Mouse (Mus musculus) ES-E14 (cell line): Measurements from ENCODE around the gene Phf24. TPM values are rescaled to one million over a fixed set of nuclear protein-coding genes. Genes with fewer than 3 reads are reported as not detected.
A peak's percentile ranks its signal among the peaks of the same experiment; 100 is the strongest.

Experiments
- DNase-seq: peaks from one replicate; pipeline ENCODE4 v3.0.0-alpha.2; 2013; ENCODE audit warnings: low read depth, low spot score
- H3K27ac ChIP-seq: 2 replicates; pipeline ENCODE4 v1.5.1; 2012; ENCODE audit warnings: low read depth, mild to moderate bottlenecking, low read length, moderate library complexity, mixed read lengths; ENCODE audit not compliant: poor library complexity, insufficient read depth, severe bottlenecking
- H3K36me3 ChIP-seq: 2 replicates; pipeline ENCODE4 v1.6.1; 2012; ENCODE audit warnings: mild to moderate bottlenecking, low read length, moderate library complexity, mixed read lengths; ENCODE audit not compliant: control insufficient read depth, poor library complexity, insufficient read depth, severe bottlenecking
- H3K4me1 ChIP-seq, 2 experiments: fragments of 150-350 bp in 1 of 2; sonication (generic) in 1 of 2; 2 replicates each; pipeline ENCODE4 v1.6.1; 2012; ENCODE audit warnings: low read length in 2 of 2, mild to moderate bottlenecking in 1 of 2, mixed read lengths in 1 of 2; ENCODE audit not compliant: control insufficient read depth in 2 of 2, insufficient read depth in 2 of 2, poor library complexity in 1 of 2
- H3K4me3 ChIP-seq, 2 experiments: fragments of 150-350 bp in 1 of 2; sonication (generic) in 1 of 2; 2 replicates each; pipeline ENCODE4 v1.5.1; 2012; ENCODE audit warnings: low read length in 2 of 2, low read depth in 1 of 2, mild to moderate bottlenecking in 1 of 2, mixed read lengths in 1 of 2; ENCODE audit not compliant: insufficient read depth in 1 of 2, poor library complexity in 1 of 2, severe bottlenecking in 1 of 2
- H3K9ac ChIP-seq: 2 replicates; pipeline ENCODE4 v1.6.1; 2012; ENCODE audit warnings: low read depth, mild to moderate bottlenecking, low read length, mixed read lengths; ENCODE audit not compliant: poor library complexity, insufficient read depth, severe bottlenecking
- H3K9me3 ChIP-seq: fragments of 150-350 bp; sonication (generic); 2 replicates; pipeline ENCODE4 v1.6.1; 2012; ENCODE audit warnings: low read depth, mild to moderate bottlenecking, low read length; ENCODE audit not compliant: control insufficient read depth, insufficient read depth
- CHD2 ChIP-seq: IDR thresholded peaks from 2 replicates; pipeline ENCODE4 v1.6.1; 2014; ENCODE audit warnings: mild to moderate bottlenecking, low read depth, low read length, inconsistent platforms
- HCFC1 ChIP-seq: IDR thresholded peaks from 2 replicates; pipeline ENCODE4 v1.6.1; 2012; ENCODE audit warnings: low read length, inconsistent platforms, borderline replicate concordance; ENCODE audit not compliant: insufficient read depth
- MAFK ChIP-seq: IDR thresholded peaks from 2 replicates; pipeline ENCODE4 v1.6.1; 2014; ENCODE audit warnings: mild to moderate bottlenecking, low read depth, low read length, inconsistent platforms; ENCODE audit not compliant: insufficient read depth
- ZC3H11A ChIP-seq: IDR thresholded peaks from 2 replicates; pipeline ENCODE4 v1.6.1; 2012; ENCODE audit warnings: low read depth, mild to moderate bottlenecking, inconsistent platforms, low read length, borderline replicate concordance
- ZNF384 ChIP-seq: IDR thresholded peaks from 2 replicates; pipeline ENCODE4 v1.6.1; 2012; ENCODE audit warnings: low read depth, low read length, inconsistent platforms
- in situ Hi-C, 2 experiments: fragments of 600-800 bp; cut with MboI; formaldehyde crosslinking; loops; one replicate each; pipeline ENCODE4 v1.15.1; 2025; ENCODE audit warnings: low sequenced_read_pairs in 2 of 2, inconsistent platforms in 1 of 2; ENCODE audit not compliant: unreplicated experiment in 2 of 2
- total RNA-seq: library from RNA; depleted of rRNA; stranded (reverse); fragments of 300-350 nt; gene quantifications from 2 replicates; pipeline ENCODE4 v1.2.3, GENCODE M21; 2012

Phf24 gene
- total RNA-seq, 1 experiment: 0.04 TPM

DNA sequence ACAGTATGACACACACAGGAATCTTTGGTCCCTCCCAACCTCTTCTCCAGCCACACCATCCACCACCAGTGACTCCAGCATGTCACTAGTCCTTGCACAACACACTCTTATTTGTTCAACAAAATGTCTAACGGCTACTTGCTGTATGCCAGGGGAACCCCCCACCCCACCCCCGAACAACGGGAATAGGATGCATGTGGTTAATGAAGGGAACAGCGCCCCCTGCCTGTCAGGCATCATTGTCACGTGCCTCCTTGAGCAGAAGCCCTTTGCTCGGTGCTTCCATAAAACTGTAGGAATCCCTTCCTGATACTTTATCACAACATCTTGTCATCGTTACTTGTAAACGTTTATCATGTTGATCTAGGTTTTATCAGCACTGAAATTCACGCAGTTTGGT, 14.3 kb upstream of the Phf24 start:
- Histone ChIP-seq H3K9ac (no peak overlapping the region), H3K4me3 (no peak overlapping the region), H3K4me1 (peaks cover 0 to 6% of the 10 kb centered on the region in 2 experiments; a peak in 2 of 4 replicates), H3K9me3 (no peaks in the 10 kb centered on the region), H3K27ac (no peak overlapping the region), H3K36me3 (no peaks in the 10 kb centered on the region)
- no peak for TF ChIP-seq ZNF384
- no peak for TF ChIP-seq CHD2
- no peak; the same call in 1 of the 2 replicates for TF ChIP-seq ZC3H11A
- TF ChIP-seq MAFK: no peak
- DNase-seq: peak; percentile 53
- in situ Hi-C loops: no loop called here

GRCm38 (mm10) chr4:42902730-42903129, 13.7 kb upstream of the Phf24 start:
- peaks cover 0 to 6% of the 10 kb centered on the region in 2 experiments; a peak in 2 of 4 replicates for H3K4me1 ChIP-seq
- in situ Hi-C loops: no loop called here
- TF ChIP-seq ZNF384 (no peak), CHD2 (no peak)
- H3K4me3 ChIP-seq: no peak overlapping the region
- no peaks in the 10 kb centered on the region for H3K36me3 ChIP-seq
- no peak for DNase-seq
- H3K9me3 ChIP-seq: no peaks in the 10 kb centered on the region
- H3K27ac ChIP-seq: no peak overlapping the region
- no peak overlapping the region for H3K9ac ChIP-seq

DNA sequence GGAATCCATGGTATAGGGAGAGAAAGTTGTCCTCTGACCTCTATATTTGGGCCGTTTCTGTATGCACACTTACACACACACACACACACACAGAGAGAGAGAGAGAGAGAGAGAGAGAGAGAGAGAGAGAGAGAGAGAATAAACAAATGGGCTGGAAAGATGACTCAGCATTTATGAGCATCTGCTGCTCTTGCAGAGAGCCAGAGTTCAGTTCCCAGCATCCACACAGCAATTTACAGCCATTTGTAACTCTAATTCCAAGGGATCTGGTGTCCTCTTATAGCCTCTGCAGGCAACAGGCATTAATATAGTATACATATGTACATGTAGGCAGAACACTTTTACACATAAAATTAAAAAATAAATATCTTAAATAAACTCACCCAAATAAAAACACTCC, 12.5 kb upstream of the Phf24 start:
- no peak for TF ChIP-seq CHD2
- peak; percentile 69 for TF ChIP-seq MAFK
- TF ChIP-seq ZNF384: no peak
- TF ChIP-seq ZC3H11A: no peak
- no peak for TF ChIP-seq HCFC1
- H3K36me3 ChIP-seq: no peaks in the 10 kb centered on the region
- H3K9me3 ChIP-seq: no peaks in the 10 kb centered on the region
- no peak overlapping the region for H3K4me3 ChIP-seq
- H3K27ac ChIP-seq: no peak overlapping the region
- in situ Hi-C loops: no loop called here
- DNase-seq: no peak
- H3K4me1 ChIP-seq: peaks cover 0 to 4% of the 10 kb centered on the region in 2 experiments; a peak in 2 of 4 replicates
- H3K9ac ChIP-seq: no peak overlapping the region

DNA sequence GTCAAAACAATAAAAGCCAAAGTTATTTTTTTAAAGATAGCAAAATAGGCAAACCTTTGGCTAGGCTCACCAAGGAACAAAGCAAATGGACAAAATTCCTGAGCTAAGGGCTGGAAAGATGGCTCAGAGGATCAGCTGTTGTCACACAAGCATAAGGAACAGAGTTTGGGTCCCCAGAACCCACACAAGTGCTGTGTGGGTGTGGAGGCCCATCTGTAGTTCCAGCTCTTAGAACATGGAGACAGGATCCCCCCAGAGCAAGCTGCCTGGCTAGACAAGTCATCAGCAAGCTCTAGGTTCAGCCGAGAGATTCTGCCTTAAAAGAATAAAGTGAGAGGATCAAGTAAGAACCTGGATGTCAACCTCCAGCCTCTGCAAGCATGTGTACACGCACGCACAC, 11.9 kb upstream of the Phf24 start:
- Histone ChIP-seq H3K4me3 (no peak overlapping the region), H3K36me3 (no peaks in the 10 kb centered on the region), H3K27ac (no peak overlapping the region), H3K4me1 (no peaks in the 10 kb centered on the region), H3K9ac (no peak overlapping the region), H3K9me3 (no peaks in the 10 kb centered on the region)
- TF ChIP-seq HCFC1 (no peak), ZNF384 (no peak), MAFK (no peak)
- no peak for DNase-seq
- in situ Hi-C loops: no loop called here

- in situ Hi-C loops: no loop called here
- Histone ChIP-seq H3K4me1 (no peaks in the 10 kb centered on the region), H3K36me3 (no peaks in the 10 kb centered on the region), H3K9me3 (no peaks in the 10 kb centered on the region), H3K9ac (no peak overlapping the region), H3K27ac (no peak overlapping the region), H3K4me3 (no peak overlapping the region)
- TF ChIP-seq ZNF384 (no peak), HCFC1 (no peak), ZC3H11A (no peak), MAFK (no peak), CHD2 (no peak)
- no peak for DNase-seq
These were observed 11.5 kb upstream of the Phf24 start for GRCm38 (mm10) chr4:42904966-42905365.
